Mouse (Mus musculus) lung, embryonic 15.5 days (tissue): ENCODE data around the gene Ube2m. TPM values are rescaled to one million over a fixed set of nuclear protein-coding genes. Genes with fewer than 3 reads are reported as not detected.

ENCODE experiments used
- ATAC-seq: fragments of 200-750 bp; cut with Nextera tagmentation; 2 replicates; pipeline ENCODE4 v1.8.0; 2017; ENCODE audit warnings: moderate number of reproducible peaks, borderline replicate concordance; ENCODE audit not compliant: low FRiP score, low TSS enrichment; ENCODE audit errors: extremely low read depth
- H3K27ac ChIP-seq: fragments of 300-500 bp; sonication (generic); 2 replicates; pipeline ENCODE4 v1.5.1; 2015; ENCODE audit warnings: moderate library complexity, mild to moderate bottlenecking, inconsistent platforms
- H3K27me3 ChIP-seq: fragments of 300-500 bp; sonication (generic); 2 replicates; pipeline ENCODE4 v1.6.1; 2015; ENCODE audit warnings: inconsistent platforms
- H3K36me3 ChIP-seq: fragments of 300-500 bp; sonication (generic); 2 replicates; pipeline ENCODE4 v1.6.1; 2015; ENCODE audit warnings: inconsistent platforms
- H3K4me1 ChIP-seq: fragments of 300-500 bp; sonication (generic); 2 replicates; pipeline ENCODE4 v1.6.1; 2015; ENCODE audit warnings: inconsistent platforms
- H3K4me2 ChIP-seq: fragments of 300-500 bp; sonication (generic); 2 replicates; pipeline ENCODE4 v1.6.1; 2015; ENCODE audit warnings: inconsistent platforms, mild to moderate bottlenecking, moderate library complexity
- H3K4me3 ChIP-seq: fragments of 300-500 bp; sonication (generic); 2 replicates; pipeline ENCODE4 v1.5.1; 2015; ENCODE audit warnings: mild to moderate bottlenecking, inconsistent platforms
- H3K9ac ChIP-seq: fragments of 300-500 bp; sonication (generic); 2 replicates; pipeline ENCODE4 v1.6.1; 2015; ENCODE audit warnings: inconsistent platforms
- H3K9me3 ChIP-seq: fragments of 300-500 bp; sonication (generic); 2 replicates; pipeline ENCODE4 v1.6.1; 2016; ENCODE audit warnings: inconsistent platforms
- WGBS: fragments of 180-500 bp; shearing (Covaris S2); methylation state at CpG from one replicate; pipeline ENCODE4 v1.1.7; 2015; 5-methylcytosine and 5-hydroxymethylcytosine counted together
- polyA plus RNA-seq: library from polyadenylated mRNA; unstranded; fragments of >200 nt; fragmentation: Nextera tagmentation; extraction: Ambion mirVana; gene quantifications from 2 replicates; pipeline ENCODE4 v1.2.1, GENCODE M21; 2015

Gene Ube2m
- polyA plus RNA-seq, 1 experiment from 2014 or later = 114 TPM

DNA sequence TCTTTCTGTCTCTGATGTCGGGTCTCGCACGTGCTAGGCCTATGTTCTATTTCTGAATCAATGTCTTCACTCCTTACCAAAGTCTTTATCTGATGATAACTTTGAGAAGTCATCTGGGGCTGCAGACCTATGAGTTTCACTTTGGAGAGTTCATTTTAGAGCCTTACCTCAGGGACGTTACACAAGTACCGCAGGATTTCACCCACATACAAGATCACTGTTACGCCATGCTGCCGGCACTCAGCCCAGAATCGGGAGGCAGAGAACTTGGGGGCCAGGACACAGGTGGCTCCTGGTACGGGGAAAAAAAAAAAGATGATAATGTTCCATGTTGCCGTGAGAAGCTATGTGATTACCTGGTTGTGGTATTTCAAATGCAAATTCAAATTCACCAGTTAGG is 44.9 kb downstream of the Ube2m start:
- H3K4me3 ChIP-seq = no peak overlapping the region
- no peak overlapping the region for H3K4me2 ChIP-seq
- H3K4me1 ChIP-seq = no peaks in the 10 kb centered on the region
- no peaks in the 10 kb centered on the region for H3K9me3 ChIP-seq
- H3K27me3 ChIP-seq = no peaks in the 10 kb centered on the region
- WGBS = 83% methylated on average over 10 of the region's 10 CpGs
- H3K36me3 ChIP-seq = no peaks in the 10 kb centered on the region
- no peak for ATAC-seq
- H3K27ac ChIP-seq = no peak overlapping the region
- no peak overlapping the region for H3K9ac ChIP-seq

DNA sequence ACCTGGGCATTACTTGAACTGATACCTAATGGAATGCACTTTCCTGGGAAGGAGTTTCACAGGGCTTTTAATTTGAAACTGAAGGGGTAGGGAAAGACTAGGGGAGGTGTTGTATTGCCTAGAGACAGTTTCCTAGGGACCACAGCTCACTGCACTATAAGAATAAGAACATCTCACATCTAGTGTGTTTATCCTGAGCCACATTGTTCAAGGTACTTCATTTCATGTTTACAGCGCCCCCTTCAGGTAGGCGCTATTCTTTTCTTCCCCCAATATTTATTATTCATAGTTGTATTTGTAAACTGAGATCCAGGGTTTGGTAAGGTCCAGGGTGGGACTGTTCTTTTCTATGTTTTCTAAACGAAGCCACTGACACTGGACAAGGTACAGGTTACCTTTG is 45.9 kb downstream of the Ube2m start:
- ATAC-seq = no peak
- no peak overlapping the region for H3K4me2 ChIP-seq
- no peaks in the 10 kb centered on the region for H3K9me3 ChIP-seq
- WGBS = 2% methylated on average over 3 of the region's 3 CpGs
- no peaks in the 10 kb centered on the region for H3K36me3 ChIP-seq
- H3K9ac ChIP-seq = no peak overlapping the region
- H3K4me3 ChIP-seq = no peak overlapping the region
- no peaks in the 10 kb centered on the region for H3K27me3 ChIP-seq
- H3K4me1 ChIP-seq = no peaks in the 10 kb centered on the region
- H3K27ac ChIP-seq = no peak overlapping the region

DNA sequence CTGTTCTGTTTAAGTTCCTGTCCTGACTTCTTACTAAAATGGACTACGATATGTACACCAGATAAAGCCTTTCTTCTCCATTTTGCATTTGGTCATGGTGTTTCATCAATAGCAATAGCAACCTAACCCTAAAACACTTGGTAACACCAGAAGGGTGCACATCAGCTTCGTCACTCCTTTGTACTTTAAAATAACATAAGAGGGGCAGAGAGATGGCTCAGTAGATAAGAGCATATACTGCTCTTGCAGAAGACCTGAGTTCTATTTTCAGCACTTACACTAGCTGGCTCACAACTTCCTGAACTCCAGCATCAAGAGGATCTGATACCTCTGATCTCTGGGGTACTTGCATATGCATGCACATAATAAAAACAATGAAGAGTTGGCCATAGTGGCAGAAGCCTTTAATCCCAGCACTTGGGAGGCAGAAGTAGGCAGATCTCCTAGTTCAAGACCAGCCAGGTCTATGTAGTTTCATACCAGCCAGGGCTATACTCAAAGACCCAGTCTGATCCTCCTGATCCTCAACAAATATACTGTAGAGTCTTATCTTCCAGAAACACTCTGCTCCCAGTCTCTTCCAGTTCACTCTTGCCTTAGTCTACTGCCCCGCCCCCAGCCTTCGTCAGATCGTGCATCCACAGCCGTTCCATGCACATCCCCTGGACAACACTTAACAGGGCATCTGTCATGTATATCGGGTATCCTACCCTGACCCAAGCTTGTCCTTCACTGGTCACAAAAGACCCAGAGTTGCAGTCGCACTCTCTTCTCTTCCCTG is 50.5 kb downstream of the Ube2m start:
- H3K9ac ChIP-seq = no peak overlapping the region
- H3K27me3 ChIP-seq = no peaks in the 10 kb centered on the region
- H3K4me1 ChIP-seq = no peaks in the 10 kb centered on the region
- H3K27ac ChIP-seq = no peak overlapping the region
- no peak overlapping the region for H3K4me3 ChIP-seq
- 76% methylated on average over 8 of the region's 8 CpGs for WGBS
- ATAC-seq = no peak
- H3K36me3 ChIP-seq = no peaks in the 10 kb centered on the region
- H3K4me2 ChIP-seq = no peak overlapping the region
- H3K9me3 ChIP-seq = no peaks in the 10 kb centered on the region

DNA sequence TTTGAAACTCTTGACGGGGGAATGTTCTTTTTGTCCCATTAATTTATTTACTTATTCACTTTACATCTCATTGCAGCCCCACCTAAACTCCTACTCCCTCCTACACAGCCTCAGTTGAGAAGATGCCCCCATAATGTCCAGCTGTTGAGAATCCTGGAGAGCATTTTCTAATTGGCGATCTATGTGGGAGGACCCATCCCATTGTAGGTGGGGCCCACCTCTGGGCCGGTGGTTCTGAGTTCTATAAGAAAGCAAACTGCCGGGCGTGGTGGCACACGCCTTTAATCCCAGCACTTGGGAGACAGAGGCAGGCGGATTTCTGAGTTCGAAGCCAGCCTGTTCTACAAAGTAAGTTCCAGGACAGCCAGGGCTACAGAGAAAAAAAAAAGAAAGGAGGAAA is 51.2 kb downstream of the Ube2m start:
- ATAC-seq = no peak
- Histone ChIP-seq H3K4me1 (no peaks in the 10 kb centered on the region), H3K4me2 (no peak overlapping the region), H3K9ac (no peak overlapping the region), H3K4me3 (no peak overlapping the region), H3K27me3 (no peaks in the 10 kb centered on the region), H3K36me3 (0 out of 2 replicates have a peak, but pooled peaks cover 3% of the 10 kb centered on the region), H3K9me3 (no peaks in the 10 kb centered on the region), H3K27ac (no peak overlapping the region)
- WGBS = 76% methylated on average over 8 of the region's 8 CpGs

DNA sequence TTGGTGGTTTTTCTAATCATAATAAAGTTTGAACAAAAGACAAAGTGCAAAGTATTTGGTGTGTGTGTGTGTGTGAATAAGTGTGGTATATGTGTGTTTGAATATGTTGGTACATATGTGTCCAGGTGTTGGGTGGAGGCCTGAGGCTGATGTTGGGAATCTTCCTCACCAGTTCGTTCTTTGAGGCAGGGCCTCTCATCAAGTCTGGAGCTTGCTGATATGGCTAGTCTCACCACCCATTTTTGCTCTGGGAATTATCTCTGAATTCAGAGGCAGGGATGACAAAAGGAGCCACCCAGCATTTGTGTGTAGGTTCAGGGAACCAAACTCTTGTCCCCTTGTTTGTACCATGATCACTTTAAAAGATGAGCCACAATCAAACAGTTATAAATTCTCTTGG is 52.4 kb downstream of the Ube2m start:
- H3K27me3 ChIP-seq = no peaks in the 10 kb centered on the region
- WGBS = 78% methylated on average over 1 of the region's 1 CpGs
- no peak overlapping the region for H3K9ac ChIP-seq

More for the DNA sequence above, 52.4 kb downstream of the Ube2m start:
- Histone ChIP-seq H3K4me3 (no peak overlapping the region), H3K27ac (no peak overlapping the region), H3K9me3 (no peaks in the 10 kb centered on the region), H3K4me2 (no peak overlapping the region), H3K36me3 (0 out of 2 replicates have a peak, but pooled peaks cover 3% of the 10 kb centered on the region), H3K4me1 (no peaks in the 10 kb centered on the region)
- no peak for ATAC-seq

Other genes starting within 250 kb of the Ube2m start
- gene Zscan18, start 234.6 kb downstream of the Ube2m start, polyA plus RNA-seq = 6.0 and 6.6 TPM in 2 replicates
- 12.5 and 14.2 TPM in 2 replicates for gene Zfp329, start 219.4 kb downstream of the Ube2m start, polyA plus RNA-seq
- gene Zfp110, start 203.5 kb downstream of the Ube2m start, polyA plus RNA-seq = 40.0 and 48.4 TPM in 2 replicates
- 4.9 and 5.2 TPM in 2 replicates for gene Zfp128, start 157.1 kb downstream of the Ube2m start, polyA plus RNA-seq
- gene Zscan22, start 140.5 kb downstream of the Ube2m start, polyA plus RNA-seq = 16.1 and 17.1 TPM in 2 replicates
- gene Rps5, start 116.0 kb downstream of the Ube2m start, polyA plus RNA-seq = 1,008 and 1,109 TPM in 2 replicates
- gene Rnf225, start 110.9 kb downstream of the Ube2m start, polyA plus RNA-seq = 0.98 and 1.3 TPM in 2 replicates
- 10.9 and 11.0 TPM in 2 replicates for gene Zfp324, start 72.4 kb downstream of the Ube2m start, polyA plus RNA-seq
- 9.7 and 10.5 TPM in 2 replicates for gene Zfp446, start 60.4 kb downstream of the Ube2m start, polyA plus RNA-seq
- 0.09 TPM in 1 of 2 replicates, not detected in the other for gene Slc27a5, start 40.1 kb downstream of the Ube2m start, polyA plus RNA-seq
- 294 and 302 TPM in 2 replicates for gene Trim28, start 39.2 kb downstream of the Ube2m start, polyA plus RNA-seq
- gene Zbtb45, start 28.2 kb downstream of the Ube2m start, polyA plus RNA-seq = 24.8 and 27.8 TPM in 2 replicates
- gene Chmp2a, start 3.5 kb downstream of the Ube2m start, polyA plus RNA-seq = 138 and 140 TPM in 2 replicates
- 2.9 and 3.1 TPM in 2 replicates for gene Mzf1, start 16.5 kb upstream of the Ube2m start, polyA plus RNA-seq
- not detected in 2 replicates for gene Vmn1r85, start 56.9 kb upstream of the Ube2m start, polyA plus RNA-seq
- not detected in 2 replicates for gene Vmn1r86, start 81.6 kb upstream of the Ube2m start, polyA plus RNA-seq
- gene Vmn1r87, start 101.9 kb upstream of the Ube2m start, polyA plus RNA-seq = not detected in 2 replicates
- not detected in 2 replicates for gene Vmn1r88, start 121.3 kb upstream of the Ube2m start, polyA plus RNA-seq
- gene Vmn1r89, start 174.7 kb upstream of the Ube2m start, polyA plus RNA-seq = not detected in 2 replicates
- 101 and 113 TPM in 2 replicates for gene Lig1, start 239.0 kb upstream of the Ube2m start, polyA plus RNA-seq
- 8.5 and 10.0 TPM in 2 replicates for gene Zswim9, start 240.4 kb upstream of the Ube2m start, polyA plus RNA-seq